Mouse (Mus musculus) erythroblast, embryonic 14.5 days (primary cell): ENCODE results near the gene Tyk2.

Experiments used
- GATA1 ChIP-seq: IDR thresholded peaks from 2 replicates; pipeline ENCODE4 v1.6.1; 2012; ENCODE audit warnings: low read length, inconsistent platforms, mixed read lengths
- TAL1 ChIP-seq: IDR thresholded peaks from 3 replicates; pipeline ENCODE4 v1.6.1; 2012; ENCODE audit warnings: low read length, inconsistent platforms, mixed read lengths

GRCm38 (mm10) chr9:21134595-21135328 is 3.7 kb upstream of the Tyk2 start:
- TF ChIP-seq TAL1 (no peak), GATA1 (no peak)
